Mouse (Mus musculus): ENCODE measurements around the gene Rnf19b. TPM values are rescaled to one million over a fixed set of nuclear protein-coding genes. Genes with fewer than 3 reads are reported as not detected.

Gene Rnf19b
- total and polyA plus RNA-seq, 3 experiments: 75.3 to 104 (median 98.3) TPM

GRCm38 (mm10) chr4:129108624-129109023 is 50.6 kb downstream of the Rnf19b start:
- Histone ChIP-seq H3K4me3 (replicated peaks in 1 of 3; ENCODE audit: low read depth in 2 of 3, low read length in 2 of 3, poor library complexity in 1 of 3) (no peak overlapping the region), H3K27ac (ENCODE audit: insufficient read depth, low read depth) (no peak overlapping the region), H3K9me3 (replicated peaks; ENCODE audit: low read length) (peaks cover 10% of the 10 kb centered on the region), H3K27me3 (replicated peaks) (peaks cover 56% of the 10 kb centered on the region), H3K9ac (ENCODE audit: insufficient read depth, low read depth) (no peak overlapping the region), H3K4me1 (ENCODE audit: control insufficient read depth in 1 of 2, insufficient read depth in 2 of 2) (peaks cover 6 to 7% of the 10 kb centered on the region in 2 experiments), H3K36me3 (replicated peaks in 1 of 2; ENCODE audit: control insufficient read depth in 1 of 2, insufficient read depth in 1 of 2, low read length in 1 of 2) (no peaks in the 10 kb centered on the region), H3K4me2 (ENCODE audit: insufficient read depth, low read depth, poor library complexity, severe bottlenecking) (no peak overlapping the region), H3K79me2 (replicated peaks; ENCODE audit: control insufficient read depth, extremely low read depth, insufficient read depth, poor library complexity, severe bottlenecking) (no peaks in the 10 kb centered on the region)
- TF ChIP-seq JUN (IDR thresholded peaks at IDR 0.05; ENCODE audit: insufficient read depth, low read depth, low read length) (no peak), POLR2A (IDR thresholded peaks at IDR 0.05; ENCODE audit: low read depth, low read length) (no peak), MEF2A (IDR thresholded peaks at IDR 0.05; ENCODE audit: borderline replicate concordance, low read depth, low read length) (no peak), GABPA (IDR thresholded peaks at IDR 0.05; ENCODE audit: insufficient replicate concordance, low read depth, low read length) (no peak), ZC3H11A (IDR thresholded peaks at IDR 0.05; ENCODE audit: low read depth, low read length) (no peak), E2F4 (IDR thresholded peaks at IDR 0.05; ENCODE audit: insufficient replicate concordance, low read depth, low read length) (no peak)
- in situ Hi-C loops (cut with MboI; ENCODE audit: low pct_ligation_motif_present, low pct_unique_long_range_greater_than_20kb, low sequenced_read_pairs): no loop called here
- DNase-seq (ENCODE audit: extremely low read depth): no peak
- dilution Hi-C loops (cut with MboI; ENCODE audit: extremely low pct_ligation_motif_present, extremely low pct_unique_long_range_greater_than_20kb, low sequenced_read_pairs): no loop called here

GRCm38 (mm10) chr4:129110804-129111203 is 52.7 kb downstream of the Rnf19b start:
- H3K4me1 ChIP-seq (ENCODE audit: control insufficient read depth in 1 of 2, insufficient read depth in 2 of 2): peaks cover 3 to 6% of the 10 kb centered on the region in 2 experiments
- no peak for DNase-seq (ENCODE audit: extremely low read depth)
- H3K36me3 ChIP-seq (replicated peaks in 1 of 2; ENCODE audit: control insufficient read depth in 1 of 2, insufficient read depth in 1 of 2, low read length in 1 of 2): no peaks in the 10 kb centered on the region
- in situ Hi-C loops (cut with MboI; ENCODE audit: low pct_ligation_motif_present, low pct_unique_long_range_greater_than_20kb, low sequenced_read_pairs) (no loop called here), dilution Hi-C loops (cut with MboI; ENCODE audit: extremely low pct_ligation_motif_present, extremely low pct_unique_long_range_greater_than_20kb, low sequenced_read_pairs) (no loop called here)
- H3K27me3 ChIP-seq (replicated peaks): peaks cover 69% of the 10 kb centered on the region
- H3K27ac ChIP-seq (ENCODE audit: insufficient read depth, low read depth): no peak overlapping the region
- TF ChIP-seq CTCF (conservative IDR thresholded peaks at IDR 0.05 in 1 of 2, IDR thresholded peaks at IDR 0.05 in 1 of 2; ENCODE audit: low read depth in 2 of 2, low read length in 2 of 2): no peak
- TF ChIP-seq TCF12 (IDR thresholded peaks at IDR 0.05; ENCODE audit: low read depth, low read length): no peak
- TF ChIP-seq MYC (IDR thresholded peaks at IDR 0.05; ENCODE audit: low read depth, low read length): no peak
- no peak for TF ChIP-seq MAX (IDR thresholded peaks at IDR 0.05; ENCODE audit: low read length)
- TF ChIP-seq EP300 (IDR thresholded peaks at IDR 0.05; ENCODE audit: low read length): no peak
- no peak for TF ChIP-seq MXI1 (IDR thresholded peaks at IDR 0.05; ENCODE audit: low read depth, low read length)
- TF ChIP-seq ZC3H11A (IDR thresholded peaks at IDR 0.05; ENCODE audit: low read depth, low read length): no peak
- TF ChIP-seq ZNF384 (IDR thresholded peaks at IDR 0.05; ENCODE audit: low read depth, low read length): no peak
- TF ChIP-seq KAT2A (IDR thresholded peaks at IDR 0.05; ENCODE audit: insufficient replicate concordance, low read length): no peak
- TF ChIP-seq IRF4 (IDR thresholded peaks at IDR 0.05; ENCODE audit: low read depth, low read length): no peak
- TF ChIP-seq CHD2 (IDR thresholded peaks at IDR 0.05; ENCODE audit: low read length): no peak
- TF ChIP-seq ELF1 (IDR thresholded peaks at IDR 0.05; ENCODE audit: low read depth, low read length): no peak
- no peak for TF ChIP-seq JUND (conservative IDR thresholded peaks at IDR 0.05; ENCODE audit: low read depth, low read length)
- TF ChIP-seq ZMIZ1 (IDR thresholded peaks at IDR 0.05; ENCODE audit: low read depth, low read length): no peak
- TF ChIP-seq SIN3A (IDR thresholded peaks at IDR 0.05; ENCODE audit: low read length): no peak
- H3K79me2 ChIP-seq (replicated peaks; ENCODE audit: control insufficient read depth, extremely low read depth, insufficient read depth, poor library complexity, severe bottlenecking): no peaks in the 10 kb centered on the region
- peaks cover 10% of the 10 kb centered on the region for H3K9me3 ChIP-seq (replicated peaks; ENCODE audit: low read length)
- no peak overlapping the region for H3K9ac ChIP-seq (ENCODE audit: insufficient read depth, low read depth)
- no peak overlapping the region for H3K4me3 ChIP-seq (replicated peaks in 1 of 3; ENCODE audit: low read depth in 2 of 3, low read length in 2 of 3, poor library complexity in 1 of 3)
- no peak overlapping the region for H3K4me2 ChIP-seq (ENCODE audit: insufficient read depth, low read depth, poor library complexity, severe bottlenecking)

Measured in CH12.LX (cell line).